Mouse (Mus musculus) hindbrain, postnatal 0 days (tissue): ENCODE data around the gene Mapk12. TPM values are rescaled to one million over a fixed set of nuclear protein-coding genes. Genes with fewer than 3 reads are reported as not detected.

Source experiments
- ATAC-seq: fragments of 200-750 bp; cut with Nextera tagmentation; 2 replicates; pipeline ENCODE4 v1.8.0; 2017; ENCODE audit warnings: mild to moderate bottlenecking, moderate TSS enrichment, moderate library complexity
- DNase-seq: peaks from one replicate; pipeline ENCODE4 v3.0.0-alpha.2; 2015; ENCODE audit warnings: low spot score
- H3K27ac ChIP-seq: fragments of 300-500 bp; sonication (generic); 2 replicates; pipeline ENCODE4 v1.5.1; 2014; ENCODE audit warnings: mild to moderate bottlenecking
- H3K27me3 ChIP-seq: fragments of 300-500 bp; sonication (generic); 2 replicates; pipeline ENCODE4 v1.6.1; 2014; ENCODE audit warnings: low read length, mixed read lengths; ENCODE audit not compliant: insufficient read depth
- H3K36me3 ChIP-seq: fragments of 300-500 bp; sonication (generic); 2 replicates; pipeline ENCODE4 v1.6.1; 2014; ENCODE audit warnings: low read length, mixed read lengths; ENCODE audit not compliant: insufficient read depth
- H3K4me1 ChIP-seq: fragments of 300-500 bp; sonication (generic); 2 replicates; pipeline ENCODE4 v1.6.1; 2014; ENCODE audit warnings: antibody characterized with exemption, low read length, mixed read lengths; ENCODE audit not compliant: insufficient read depth
- H3K4me2 ChIP-seq: fragments of 300-500 bp; sonication (generic); 2 replicates; pipeline ENCODE4 v1.6.1; 2014; ENCODE audit warnings: low read depth, mild to moderate bottlenecking, low read length, moderate library complexity, mixed read lengths
- H3K4me3 ChIP-seq: fragments of 300-500 bp; sonication (generic); 2 replicates; pipeline ENCODE4 v1.5.1; 2014; ENCODE audit warnings: low read length
- H3K9ac ChIP-seq: fragments of 300-500 bp; sonication (generic); replicated peaks from 2 replicates; pipeline ENCODE4 v1.6.1; 2014; ENCODE audit warnings: mild to moderate bottlenecking, low read length, moderate library complexity, mixed read lengths
- H3K9me3 ChIP-seq: fragments of 300-500 bp; sonication (generic); 2 replicates; pipeline ENCODE4 v1.6.1; 2016; ENCODE audit warnings: low read length, mixed read lengths
- CTCF ChIP-seq: IDR thresholded peaks from 2 replicates; pipeline ENCODE4 v1.5.1; 2016; ENCODE audit warnings: antibody characterized with exemption, control low read depth, low read depth
- WGBS: fragments of 180-500 bp; shearing (Covaris S2); extraction: QIAGEN DNeasy Blood & Tissue Kit; methylation state at CpG from one replicate; pipeline ENCODE4 v1.1.7; 2014; 5-methylcytosine and 5-hydroxymethylcytosine counted together
- microRNA-seq, 2 experiments: library from miRNA; unstranded; fragments of <30 nt; microRNA quantifications; one replicate each; pipeline ENCODE4; 2016
- polyA plus RNA-seq: library from polyadenylated mRNA; unstranded; fragments of >200 nt; fragmentation: Nextera tagmentation; extraction: Ambion mirVana; gene quantifications from 2 replicates; pipeline ENCODE4 v1.2.1, GENCODE M21; 2015
- total RNA-seq: library from RNA; depleted of rRNA; stranded (reverse); fragments of >200 nt; gene quantifications from 2 replicates; pipeline ENCODE4 v1.2.3, GENCODE M21; 2014; rRNA removed

The Mapk12 gene
- total and polyA plus RNA-seq, 2 experiments from 2014 or later = 2.6 to 4.8 TPM

DNA sequence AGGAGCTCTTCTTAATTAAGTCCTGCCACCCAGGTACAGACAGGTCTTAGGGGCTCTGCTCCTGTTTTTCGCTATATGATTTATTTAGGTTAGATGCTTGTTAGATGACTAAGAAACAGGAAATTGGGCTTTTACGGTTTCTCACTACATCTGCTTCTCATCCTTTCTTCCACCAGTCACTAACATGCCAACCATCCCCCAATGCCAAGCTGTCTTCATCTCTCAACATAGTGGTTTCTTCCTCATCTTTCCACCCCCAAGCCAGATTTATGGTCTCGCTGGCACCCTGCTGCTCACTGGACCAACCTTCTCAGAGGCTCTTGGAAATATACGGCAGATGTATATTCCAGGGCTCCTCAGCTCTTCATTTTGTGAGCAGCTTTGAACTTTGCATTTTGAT is 49.8 kb downstream of the Mapk12 start:
- TF ChIP-seq CTCF = no peak
- ATAC-seq (no peak), DNase-seq (no peak)
- peaks cover 8% of the 10 kb centered on the region; the same call in 1 of the 2 replicates for H3K4me1 ChIP-seq
- H3K4me2 ChIP-seq = no peak overlapping the region
- WGBS = 86% methylated on average over 4 of the region's 4 CpGs
- H3K9ac ChIP-seq = no peak overlapping the region
- no peak overlapping the region for H3K4me3 ChIP-seq
- peaks cover 36% of the 10 kb centered on the region for H3K36me3 ChIP-seq
- H3K27ac ChIP-seq = no peak overlapping the region
- no peaks in the 10 kb centered on the region for H3K27me3 ChIP-seq
- no peaks in the 10 kb centered on the region for H3K9me3 ChIP-seq

DNA sequence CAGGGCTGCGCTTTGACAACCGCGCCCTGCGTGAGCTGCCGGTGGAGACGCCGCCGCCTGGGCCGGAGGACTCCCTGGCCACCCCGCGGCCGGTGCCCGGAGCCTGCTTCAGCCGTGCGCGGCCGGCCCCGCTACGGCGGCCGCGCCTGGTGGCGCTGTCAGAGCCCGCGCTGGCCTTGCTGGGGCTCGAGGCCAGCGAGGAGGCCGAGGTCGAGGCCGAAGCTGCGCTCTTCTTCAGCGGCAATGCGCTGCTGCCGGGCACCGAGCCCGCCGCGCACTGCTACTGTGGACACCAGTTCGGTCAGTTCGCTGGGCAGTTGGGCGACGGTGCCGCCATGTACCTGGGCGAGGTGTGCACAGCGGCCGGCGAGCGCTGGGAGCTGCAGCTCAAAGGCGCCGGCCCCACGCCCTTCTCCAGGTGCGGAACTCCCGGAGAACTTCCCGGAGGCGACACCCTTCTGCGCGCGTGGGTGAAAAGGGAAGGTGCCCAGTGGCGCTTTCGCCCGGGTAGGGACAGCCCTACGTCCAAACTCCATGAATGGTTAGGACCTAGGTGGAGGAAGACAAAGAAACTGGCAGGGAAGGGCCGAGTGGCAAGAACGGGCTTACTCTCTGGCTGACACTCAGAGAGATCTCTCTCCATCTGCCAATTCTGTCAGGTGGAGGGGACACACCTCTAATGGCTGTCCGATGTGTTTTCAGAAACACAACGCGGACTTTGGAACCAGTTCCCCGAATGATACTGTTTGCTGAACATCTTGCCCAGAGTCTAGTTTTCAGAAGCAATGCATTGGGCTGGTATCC is 51.1 kb downstream of the Mapk12 start:
- Histone ChIP-seq H3K27me3 (no peaks in the 10 kb centered on the region), H3K9me3 (no peaks in the 10 kb centered on the region), H3K36me3 (peaks cover 34% of the 10 kb centered on the region), H3K27ac (peak overlapping the region; percentile 89), H3K9ac (peak overlapping the region; percentile 96), H3K4me2 (peak overlapping the region; percentile 99), H3K4me1 (peaks cover 8% of the 10 kb centered on the region; the same call in 1 of the 2 replicates), H3K4me3 (peak overlapping the region; percentile 95)
- peak; percentile 57 for ATAC-seq
- no peak for TF ChIP-seq CTCF
- WGBS = 4% methylated on average over 63 of the region's 68 CpGs
- no peak for DNase-seq

GRCm38 (mm10) chr15:89088607-89089247 is 51.8 kb downstream of the Mapk12 start, which contains the start of gene Selenoo:
Selenoo (plus strand) TSS chr15:89089084.
- TF ChIP-seq CTCF = no peak
- Histone ChIP-seq H3K9me3 (no peaks in the 10 kb centered on the region), H3K4me1 (peaks cover 8% of the 10 kb centered on the region; the same call in 1 of the 2 replicates)

DNA sequence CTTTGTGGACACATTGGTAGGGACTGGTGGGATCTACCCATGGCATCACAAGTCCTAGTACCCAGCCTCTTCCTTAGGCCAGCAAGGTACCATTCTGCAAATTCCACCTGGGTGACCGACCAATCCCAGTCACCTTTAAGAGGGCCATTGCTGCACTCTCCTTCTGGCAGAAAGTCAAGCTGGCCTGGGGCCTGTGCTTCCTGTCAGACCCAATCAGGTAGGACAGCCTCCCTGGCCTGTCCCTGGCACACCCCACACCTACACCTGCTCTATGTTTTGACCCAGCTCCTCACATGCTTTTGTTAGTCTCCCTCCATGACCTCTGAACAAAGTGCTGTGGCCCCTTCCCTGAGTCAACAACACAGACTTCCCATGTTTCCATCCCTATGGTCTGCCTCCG is 55.7 kb downstream of the Mapk12 start:
- WGBS = 88% methylated on average over 2 of the region's 2 CpGs
- Histone ChIP-seq H3K9ac (no peak overlapping the region), H3K27ac (no peak overlapping the region), H3K9me3 (no peaks in the 10 kb centered on the region), H3K27me3 (no peaks in the 10 kb centered on the region), H3K4me1 (peaks cover 3% of the 10 kb centered on the region; the same call in 1 of the 2 replicates), H3K4me3 (no peak overlapping the region), H3K4me2 (no peak overlapping the region), H3K36me3 (peaks cover 48% of the 10 kb centered on the region)
- DNase-seq = no peak
- ATAC-seq = no peak
- no peak for TF ChIP-seq CTCF

More at GRCm38 (mm10) chr15:89088607-89089247, 51.8 kb downstream of the Mapk12 start, which contains the start of gene Selenoo:
- Histone ChIP-seq H3K36me3 (peaks cover 34% of the 10 kb centered on the region), H3K9ac (peak within 1 kb of the TSS; percentile 96), H3K27me3 (no peaks in the 10 kb centered on the region), H3K4me3 (peak within 1 kb of the TSS; percentile 95), H3K4me2 (peak within 1 kb of the TSS; percentile 99), H3K27ac (peak within 1 kb of the TSS; percentile 89)
- peak; percentile 94 for ATAC-seq
- peak; percentile 95 for DNase-seq
- WGBS = 1% methylated on average over 38 of the region's 38 CpGs

DNA sequence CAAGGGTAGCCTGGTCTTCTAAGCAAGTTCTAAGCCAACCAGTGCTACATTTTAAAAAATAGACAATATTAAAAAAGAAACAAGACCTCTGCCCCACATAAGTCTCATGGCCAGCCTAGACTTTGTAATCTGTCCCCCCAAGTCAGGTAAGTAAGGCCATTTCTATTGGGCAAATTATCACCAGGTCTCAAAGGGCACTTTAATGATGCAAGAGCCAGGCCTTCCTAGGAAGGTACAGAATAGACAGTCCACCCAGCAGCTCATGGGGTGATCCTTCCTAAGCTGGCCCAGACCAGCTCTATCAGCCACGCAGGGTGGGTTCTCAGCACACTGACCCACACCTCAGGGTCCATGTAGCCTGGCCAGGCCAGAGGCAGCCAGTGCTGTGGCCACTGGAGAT is 56.6 kb downstream of the Mapk12 start:
- TF ChIP-seq CTCF = no peak
- H3K36me3 ChIP-seq = peaks cover 48% of the 10 kb centered on the region
- peaks cover 3% of the 10 kb centered on the region; the same call in 1 of the 2 replicates for H3K4me1 ChIP-seq
- H3K4me3 ChIP-seq = no peak overlapping the region
- no peaks in the 10 kb centered on the region for H3K27me3 ChIP-seq
- no peak overlapping the region for H3K27ac ChIP-seq
- H3K9ac ChIP-seq = no peak overlapping the region
- no peak overlapping the region for H3K4me2 ChIP-seq
- no peak for ATAC-seq
- H3K9me3 ChIP-seq = no peaks in the 10 kb centered on the region
- WGBS = 90% methylated on average over 1 of the region's 1 CpGs
- DNase-seq = no peak

Small RNA genes within 50 kb of the gene (microRNA-seq; reads per million reads assigned to microRNA genes)
- 5.4 to 6.3 reads per million in 2 experiments for gene Mir6958
- gene Mir7118 = 0.36 to 0.71 reads per million in 2 experiments

Other genes with a start within 250 kb of the Mapk12 start
- gene Ttll8, start 186.3 kb downstream of the Mapk12 start, total RNA-seq = 0.11 and 0.16 TPM in 2 replicates
- 0.14 and 0.45 TPM in 2 replicates for gene Ttll8, start 186.3 kb downstream of the Mapk12 start, polyA plus RNA-seq
- gene Mlc1, start 161.7 kb downstream of the Mapk12 start, total RNA-seq = 106 and 111 TPM in 2 replicates
- gene Mlc1, start 161.7 kb downstream of the Mapk12 start, polyA plus RNA-seq = 72.5 and 88.3 TPM in 2 replicates
- gene Mov10l1, start 157.8 kb downstream of the Mapk12 start, total RNA-seq = not detected in 2 replicates
- gene Mov10l1, start 157.8 kb downstream of the Mapk12 start, polyA plus RNA-seq = not detected in 2 replicates
- gene Panx2, start 81.0 kb downstream of the Mapk12 start, total RNA-seq = 17.9 and 26.5 TPM in 2 replicates
- gene Panx2, start 81.0 kb downstream of the Mapk12 start, polyA plus RNA-seq = 8.3 and 9.9 TPM in 2 replicates
- 39.1 and 47.8 TPM in 2 replicates for gene Trabd, start 65.6 kb downstream of the Mapk12 start, total RNA-seq
- gene Trabd, start 65.6 kb downstream of the Mapk12 start, polyA plus RNA-seq = 26.1 and 26.2 TPM in 2 replicates
- gene Selenoo, start 51.6 kb downstream of the Mapk12 start, total RNA-seq = 50.1 and 54.7 TPM in 2 replicates
- 20.4 and 21.9 TPM in 2 replicates for gene Selenoo, start 51.6 kb downstream of the Mapk12 start, polyA plus RNA-seq
- 50.0 and 54.7 TPM in 2 replicates for gene Tubgcp6, start 17.6 kb downstream of the Mapk12 start, total RNA-seq
- 10.6 and 11.5 TPM in 2 replicates for gene Tubgcp6, start 17.6 kb downstream of the Mapk12 start, polyA plus RNA-seq
- gene Hdac10, start 12.0 kb downstream of the Mapk12 start, total RNA-seq = 23.5 and 27.1 TPM in 2 replicates
- gene Hdac10, start 12.0 kb downstream of the Mapk12 start, polyA plus RNA-seq = 19.0 and 19.8 TPM in 2 replicates
- 19.7 and 30.6 TPM in 2 replicates for gene Mapk11, start 8.9 kb upstream of the Mapk12 start, total RNA-seq
- 15.8 and 17.8 TPM in 2 replicates for gene Mapk11, start 8.9 kb upstream of the Mapk12 start, polyA plus RNA-seq
- 239 and 274 TPM in 2 replicates for gene Plxnb2, start 40.1 kb upstream of the Mapk12 start, total RNA-seq
- gene Plxnb2, start 40.1 kb upstream of the Mapk12 start, polyA plus RNA-seq = 64.1 and 64.7 TPM in 2 replicates
- gene Dennd6b, start 55.8 kb upstream of the Mapk12 start, total RNA-seq = 73.9 and 79.9 TPM in 2 replicates
- 60.1 and 62.2 TPM in 2 replicates for gene Dennd6b, start 55.8 kb upstream of the Mapk12 start, polyA plus RNA-seq
- gene Ppp6r2, start 70.8 kb upstream of the Mapk12 start, total RNA-seq = 257 and 290 TPM in 2 replicates
- 71.2 and 72.7 TPM in 2 replicates for gene Ppp6r2, start 70.8 kb upstream of the Mapk12 start, polyA plus RNA-seq
- gene Sbf1, start 174.6 kb upstream of the Mapk12 start, total RNA-seq = 265 and 324 TPM in 2 replicates
- 69.5 and 70.7 TPM in 2 replicates for gene Sbf1, start 174.6 kb upstream of the Mapk12 start, polyA plus RNA-seq
- not detected in 2 replicates for gene Adm2, start 182.0 kb upstream of the Mapk12 start, total RNA-seq
- not detected in 2 replicates for gene Adm2, start 182.0 kb upstream of the Mapk12 start, polyA plus RNA-seq
- not detected in 2 replicates for gene Miox, start 193.7 kb upstream of the Mapk12 start, total RNA-seq
- gene Miox, start 193.7 kb upstream of the Mapk12 start, polyA plus RNA-seq = not detected in 2 replicates
- gene Lmf2, start 215.0 kb upstream of the Mapk12 start, total RNA-seq = 24.9 and 26.2 TPM in 2 replicates
- 30.2 and 34.5 TPM in 2 replicates for gene Lmf2, start 215.0 kb upstream of the Mapk12 start, polyA plus RNA-seq
- 79.1 and 106 TPM in 2 replicates for gene Ncaph2, start 215.0 kb upstream of the Mapk12 start, total RNA-seq
- 97.1 and 99.1 TPM in 2 replicates for gene Ncaph2, start 215.0 kb upstream of the Mapk12 start, polyA plus RNA-seq
- 28.5 and 52.6 TPM in 2 replicates for gene Sco2, start 233.1 kb upstream of the Mapk12 start, total RNA-seq
- gene Sco2, start 233.1 kb upstream of the Mapk12 start, polyA plus RNA-seq = 22.9 and 24.3 TPM in 2 replicates
- gene Tymp, start 236.3 kb upstream of the Mapk12 start, total RNA-seq = 7.8 and 8.9 TPM in 2 replicates
- 3.6 and 3.9 TPM in 2 replicates for gene Tymp, start 236.3 kb upstream of the Mapk12 start, polyA plus RNA-seq
- 0.43 and 7.2 TPM in 2 replicates for gene Odf3b, start 238.6 kb upstream of the Mapk12 start, total RNA-seq
- 5.4 and 7.0 TPM in 2 replicates for gene Odf3b, start 238.6 kb upstream of the Mapk12 start, polyA plus RNA-seq
- 0.26 and 0.40 TPM in 2 replicates for gene Klhdc7b, start 244.2 kb upstream of the Mapk12 start, total RNA-seq
- gene Klhdc7b, start 244.2 kb upstream of the Mapk12 start, polyA plus RNA-seq = 0.04 TPM in 1 of 2 replicates, not detected in the other